Mouse (Mus musculus): ENCODE measurements around the gene Igfbp5. TPM values are rescaled to one million over a fixed set of nuclear protein-coding genes. Genes with fewer than 3 reads are reported as not detected.

Igfbp5 gene
- total and polyA plus RNA-seq, 3 experiments, result 0.03 TPM; not detected in 2

GRCm38 (mm10) chr1:72825921-72826320, 48.8 kb downstream of the Igfbp5 start:
- Histone ChIP-seq H3K9me3 (replicated peaks; ENCODE audit: insufficient read depth, low read length) (no peaks in the 10 kb centered on the region), H3K27ac (ENCODE audit: control insufficient read depth, low read depth, low read length) (no peak overlapping the region), H3K4me3 (ENCODE audit: control insufficient read depth in 1 of 2, insufficient read depth in 1 of 2, low read depth in 2 of 2, low read length in 2 of 2) (no peak overlapping the region), H3K36me3 (ENCODE audit: control insufficient read depth in 1 of 2, insufficient read depth in 2 of 2, low read length in 2 of 2) (no peaks in the 10 kb centered on the region), H3K4me1 (ENCODE audit: control insufficient read depth in 1 of 2, insufficient read depth in 2 of 2, low read length in 2 of 2) (no peaks in the 10 kb centered on the region), H3K9ac (ENCODE audit: control insufficient read depth, low read depth, low read length, poor library complexity, severe bottlenecking) (no peak overlapping the region), H3K79me2 (ENCODE audit: control insufficient read depth, insufficient read depth, low read length, poor library complexity) (no peaks in the 10 kb centered on the region), H3K27me3 (ENCODE audit: control insufficient read depth in 1 of 2, insufficient read depth in 2 of 2, low read length in 2 of 2) (no peaks in the 10 kb centered on the region; a peak in 1 of 4 replicates)
- no peak for DNase-seq (ENCODE audit: low read depth, low spot score)
- TF ChIP-seq ELF1 (IDR thresholded peaks at IDR 0.05; ENCODE audit: low read depth, low read length) (no peak), EP300 (IDR thresholded peaks at IDR 0.05; ENCODE audit: low read depth in 1 of 2, low read length in 2 of 2) (no peak), KAT2A (conservative IDR thresholded peaks at IDR 0.05; ENCODE audit: low read depth, low read length) (no peak), SIN3A (IDR thresholded peaks at IDR 0.05; ENCODE audit: low read length) (no peak), ZNF384 (IDR thresholded peaks at IDR 0.05; ENCODE audit: low read depth, low read length) (no peak)

DNA sequence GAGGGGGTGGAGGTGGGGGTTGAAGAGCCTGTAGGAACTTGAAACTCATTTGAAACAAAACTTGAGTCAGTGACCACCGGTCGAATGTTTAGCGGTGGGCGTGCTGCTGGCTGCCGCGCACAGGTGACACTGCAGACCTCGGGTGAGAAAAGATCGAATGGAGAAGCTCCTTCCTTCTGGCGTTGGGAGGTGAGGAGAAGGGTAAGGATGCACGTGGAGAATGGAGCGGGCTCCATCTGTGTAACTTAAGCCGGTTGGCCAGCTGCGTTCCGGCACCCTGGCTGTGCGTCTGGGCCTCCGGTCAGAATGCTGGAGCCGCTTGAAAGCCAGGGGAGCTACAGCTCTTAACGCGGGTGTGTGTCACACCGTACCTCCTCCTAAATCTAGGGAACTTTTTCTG, 49.4 kb downstream of the Igfbp5 start:
- Histone ChIP-seq H3K27me3 (ENCODE audit: control insufficient read depth in 1 of 2, insufficient read depth in 2 of 2, low read length in 2 of 2) (no peaks in the 10 kb centered on the region; a peak in 1 of 4 replicates), H3K36me3 (ENCODE audit: control insufficient read depth in 1 of 2, insufficient read depth in 2 of 2, low read length in 2 of 2) (no peaks in the 10 kb centered on the region), H3K27ac (ENCODE audit: control insufficient read depth, low read depth, low read length) (no peak overlapping the region), H3K4me1 (ENCODE audit: control insufficient read depth in 1 of 2, insufficient read depth in 2 of 2, low read length in 2 of 2) (no peaks in the 10 kb centered on the region), H3K9me3 (replicated peaks; ENCODE audit: insufficient read depth, low read length) (no peaks in the 10 kb centered on the region), H3K4me3 (ENCODE audit: control insufficient read depth in 1 of 2, insufficient read depth in 1 of 2, low read depth in 2 of 2, low read length in 2 of 2) (no peak overlapping the region), H3K79me2 (ENCODE audit: control insufficient read depth, insufficient read depth, low read length, poor library complexity) (no peaks in the 10 kb centered on the region), H3K9ac (ENCODE audit: control insufficient read depth, low read depth, low read length, poor library complexity, severe bottlenecking) (no peak overlapping the region)
- DNase-seq (ENCODE audit: low read depth, low spot score), result no peak
- no peak for TF ChIP-seq MXI1 (IDR thresholded peaks at IDR 0.05; ENCODE audit: low read depth, low read length)
- no peak for TF ChIP-seq MYC (IDR thresholded peaks at IDR 0.05; ENCODE audit: low read depth, low read length)
- TF ChIP-seq CHD1 (IDR thresholded peaks at IDR 0.05; ENCODE audit: low read depth, low read length), result no peak
- no peak for TF ChIP-seq USF1 (IDR thresholded peaks at IDR 0.05; ENCODE audit: low read depth, low read length)
- no peak for TF ChIP-seq POLR2A (IDR thresholded peaks at IDR 0.05; ENCODE audit: control insufficient read depth in 1 of 2, insufficient read depth in 1 of 2, low read depth in 1 of 2, low read length in 2 of 2, poor library complexity in 1 of 2)
- TF ChIP-seq E2F4 (IDR thresholded peaks at IDR 0.05; ENCODE audit: borderline replicate concordance, low read depth, low read length), result no peak
- TF ChIP-seq TAL1 (IDR thresholded peaks at IDR 0.05; ENCODE audit: low read length), result no peak
- TF ChIP-seq ZNF384 (IDR thresholded peaks at IDR 0.05; ENCODE audit: low read depth, low read length), result no peak
- no peak for TF ChIP-seq NELFE (IDR thresholded peaks at IDR 0.05; ENCODE audit: low read depth, low read length)
- no peak for TF ChIP-seq TBP (IDR thresholded peaks at IDR 0.05; ENCODE audit: low read depth, low read length)
- TF ChIP-seq RCOR1 (IDR thresholded peaks at IDR 0.05; ENCODE audit: low read depth, low read length), result no peak
- TF ChIP-seq HCFC1 (IDR thresholded peaks at IDR 0.05; ENCODE audit: low read depth, low read length), result no peak
- TF ChIP-seq MEF2A (IDR thresholded peaks at IDR 0.05; ENCODE audit: extremely low read depth, insufficient replicate concordance, low read depth, low read length, poor library complexity, severe bottlenecking), result no peak
- no peak for TF ChIP-seq GATA1 (IDR thresholded peaks at IDR 0.05; ENCODE audit: low read depth, low read length)
- TF ChIP-seq ETS1 (IDR thresholded peaks at IDR 0.05; ENCODE audit: low read depth, low read length), result no peak
- no peak for TF ChIP-seq ZC3H11A (IDR thresholded peaks at IDR 0.05; ENCODE audit: low read depth, low read length)
- TF ChIP-seq SMC3 (IDR thresholded peaks at IDR 0.05; ENCODE audit: low read depth, low read length), result no peak
- no peak for TF ChIP-seq SIN3A (IDR thresholded peaks at IDR 0.05; ENCODE audit: low read length)
- no peak for TF ChIP-seq GABPA (IDR thresholded peaks at IDR 0.05; ENCODE audit: low read depth, low read length)
- no peak for TF ChIP-seq JUND (IDR thresholded peaks at IDR 0.05; ENCODE audit: low read depth, low read length)
